Mouse (Mus musculus): ENCODE measurements at regions not wholly inside any gene's neighbourhood (a gene's known extent, or its start where the extent isn't known, plus 50 kb on each side); places are given as distances from the start of the nearest gene placed in this dataset.

- H3K4me1 ChIP-seq (ENCODE audit: control insufficient read depth, insufficient read depth, low read length): no peaks in the 10 kb centered on the region
- H3K9me3 ChIP-seq (ENCODE audit: control insufficient read depth, low read length): no peaks in the 10 kb centered on the region
- ATAC-seq (ENCODE audit: insufficient number of reproducible peaks, low FRiP score, low TSS enrichment, low read depth) (no peak), DNase-seq (ENCODE audit: low spot score) (no peak)
- no peak overlapping the region for H3K4me2 ChIP-seq (ENCODE audit: low read depth, severe bottlenecking)
- H3K36me3 ChIP-seq (ENCODE audit: control insufficient read depth, insufficient read depth, low read length): no peaks in the 10 kb centered on the region
- no peak overlapping the region for H3K27ac ChIP-seq (replicated peaks; ENCODE audit: low read depth, low read length)
- WGBS: 56% methylated on average over 9 of the region's 9 CpGs
- no peak overlapping the region for H3K4me3 ChIP-seq (ENCODE audit: low read depth, low read length)
- no peaks in the 10 kb centered on the region for H3K27me3 ChIP-seq (ENCODE audit: control insufficient read depth, insufficient read depth, low read length)
- H3K9ac ChIP-seq (ENCODE audit: low read length): no peak overlapping the region
Measured at GRCm38 (mm10) chr10:6020944-6021684, 98.9 kb upstream of the Rgs17 start.

GRCm38 (mm10) chr10:6013743-6014142 lies 91.5 kb upstream of the Rgs17 start:
- Histone ChIP-seq H3K9ac (ENCODE audit: low read length) (no peak overlapping the region), H3K4me1 (ENCODE audit: control insufficient read depth, insufficient read depth, low read length) (no peaks in the 10 kb centered on the region), H3K4me3 (ENCODE audit: low read depth, low read length) (no peak overlapping the region), H3K9me3 (ENCODE audit: control insufficient read depth, low read length) (no peaks in the 10 kb centered on the region), H3K36me3 (ENCODE audit: control insufficient read depth, insufficient read depth, low read length) (no peaks in the 10 kb centered on the region), H3K27me3 (ENCODE audit: control insufficient read depth, insufficient read depth, low read length) (no peaks in the 10 kb centered on the region), H3K27ac (replicated peaks; ENCODE audit: low read depth, low read length) (no peak overlapping the region), H3K4me2 (ENCODE audit: low read depth, severe bottlenecking) (no peak overlapping the region)
- WGBS: 72% methylated on average over 4 of the region's 4 CpGs
- ATAC-seq (ENCODE audit: insufficient number of reproducible peaks, low FRiP score, low TSS enrichment, low read depth): no peak
- DNase-seq (ENCODE audit: low spot score): no peak

DNA sequence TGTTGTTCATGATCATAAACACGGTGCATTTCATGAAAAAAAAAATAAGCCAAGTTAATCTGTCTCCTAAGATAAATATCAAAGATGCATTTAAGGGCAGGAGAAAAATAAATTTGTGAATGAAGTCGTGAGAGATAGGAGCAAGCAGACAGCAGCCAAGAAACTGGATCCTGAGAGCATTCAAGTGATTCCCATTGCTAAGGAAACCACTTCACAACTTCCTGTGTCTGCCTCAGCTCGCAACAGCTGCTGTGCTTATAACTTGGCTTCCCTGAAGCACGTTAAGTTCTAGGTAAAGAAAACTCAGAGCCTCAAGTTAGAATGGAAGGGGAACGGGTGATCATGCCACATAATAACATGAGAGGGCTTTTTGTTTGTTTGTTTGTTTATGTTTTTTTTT lies 89.3 kb upstream of the Rgs17 start:
- Histone ChIP-seq H3K36me3 (ENCODE audit: control insufficient read depth, insufficient read depth, low read length) (no peaks in the 10 kb centered on the region), H3K27ac (replicated peaks; ENCODE audit: low read depth, low read length) (no peak overlapping the region), H3K9me3 (ENCODE audit: control insufficient read depth, low read length) (no peaks in the 10 kb centered on the region), H3K27me3 (ENCODE audit: control insufficient read depth, insufficient read depth, low read length) (no peaks in the 10 kb centered on the region), H3K4me3 (ENCODE audit: low read depth, low read length) (no peak overlapping the region), H3K4me2 (ENCODE audit: low read depth, severe bottlenecking) (no peak overlapping the region), H3K9ac (ENCODE audit: low read length) (no peak overlapping the region), H3K4me1 (ENCODE audit: control insufficient read depth, insufficient read depth, low read length) (no peaks in the 10 kb centered on the region)
- no peak for DNase-seq (ENCODE audit: low spot score)
- ATAC-seq (ENCODE audit: insufficient number of reproducible peaks, low FRiP score, low TSS enrichment, low read depth): no peak
- 71% methylated on average over 5 of the region's 5 CpGs for WGBS

- no peaks in the 10 kb centered on the region for H3K9me3 ChIP-seq (ENCODE audit: control insufficient read depth, low read length)
- ATAC-seq (ENCODE audit: insufficient number of reproducible peaks, low FRiP score, low TSS enrichment, low read depth): no peak
- no peaks in the 10 kb centered on the region for H3K4me1 ChIP-seq (ENCODE audit: control insufficient read depth, insufficient read depth, low read length)
- no peak for DNase-seq (ENCODE audit: low spot score)
- no peaks in the 10 kb centered on the region for H3K27me3 ChIP-seq (ENCODE audit: control insufficient read depth, insufficient read depth, low read length)
- no peak overlapping the region for H3K4me3 ChIP-seq (ENCODE audit: low read depth, low read length)
- no peaks in the 10 kb centered on the region for H3K36me3 ChIP-seq (ENCODE audit: control insufficient read depth, insufficient read depth, low read length)
- H3K9ac ChIP-seq (ENCODE audit: low read length): no peak overlapping the region
- no peak overlapping the region for H3K27ac ChIP-seq (replicated peaks; ENCODE audit: low read depth, low read length)
- WGBS: 70% methylated on average over 5 of the region's 5 CpGs
- no peak overlapping the region for H3K4me2 ChIP-seq (ENCODE audit: low read depth, severe bottlenecking)
Measured at GRCm38 (mm10) chr10:6011029-6011428, 88.8 kb upstream of the Rgs17 start.

DNA sequence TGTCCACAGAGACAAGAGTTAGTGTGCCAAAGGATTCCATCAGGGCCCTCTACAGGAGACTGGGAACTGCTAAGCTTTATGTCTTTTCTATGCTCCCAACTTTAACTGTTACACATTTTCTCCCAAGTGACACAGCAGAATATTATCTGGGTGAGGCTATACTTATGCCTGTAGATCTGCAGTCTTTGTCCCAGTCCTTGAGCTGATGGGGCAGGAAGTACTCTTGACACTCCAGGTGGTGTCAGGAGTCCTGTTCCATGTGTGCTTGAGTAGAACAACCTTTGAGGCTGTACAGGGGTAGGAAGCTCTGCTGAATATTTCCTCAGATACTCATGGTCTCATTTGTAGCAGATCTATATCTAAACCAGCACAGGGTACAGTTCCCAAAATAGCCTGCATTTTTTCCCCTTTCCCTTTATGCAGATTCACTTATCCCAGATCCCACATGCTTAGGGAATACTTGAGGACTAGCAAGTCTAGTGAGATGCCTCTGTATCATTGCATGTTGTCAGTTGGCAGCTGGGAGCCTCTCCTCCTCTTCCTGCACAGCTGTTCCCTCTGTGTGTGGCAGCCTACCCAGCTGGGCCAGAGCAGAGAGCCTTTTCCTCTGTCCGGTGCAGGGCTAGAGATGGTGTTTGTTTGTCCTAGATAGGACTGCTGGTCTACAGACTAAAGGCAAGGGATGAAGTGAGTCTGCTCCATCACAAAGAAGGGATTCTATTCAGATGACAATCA lies 85.2 kb upstream of the Rgs17 start:
- Histone ChIP-seq H3K36me3 (ENCODE audit: control insufficient read depth, insufficient read depth, low read length) (no peaks in the 10 kb centered on the region), H3K9me3 (ENCODE audit: control insufficient read depth, low read length) (no peaks in the 10 kb centered on the region), H3K9ac (ENCODE audit: low read length) (no peak overlapping the region), H3K27ac (replicated peaks; ENCODE audit: low read depth, low read length) (no peak overlapping the region), H3K27me3 (ENCODE audit: control insufficient read depth, insufficient read depth, low read length) (no peaks in the 10 kb centered on the region), H3K4me1 (ENCODE audit: control insufficient read depth, insufficient read depth, low read length) (no peaks in the 10 kb centered on the region), H3K4me3 (ENCODE audit: low read depth, low read length) (no peak overlapping the region), H3K4me2 (ENCODE audit: low read depth, severe bottlenecking) (no peak overlapping the region)
- no peak for DNase-seq (ENCODE audit: low spot score)
- ATAC-seq (ENCODE audit: insufficient number of reproducible peaks, low FRiP score, low TSS enrichment, low read depth): no peak
- WGBS: 70% methylated on average over 1 of the region's 1 CpGs

- Histone ChIP-seq H3K36me3 (ENCODE audit: control insufficient read depth, insufficient read depth, low read length) (no peaks in the 10 kb centered on the region), H3K4me2 (ENCODE audit: low read depth, severe bottlenecking) (no peak overlapping the region), H3K4me1 (ENCODE audit: control insufficient read depth, insufficient read depth, low read length) (no peaks in the 10 kb centered on the region), H3K9me3 (ENCODE audit: control insufficient read depth, low read length) (no peaks in the 10 kb centered on the region), H3K4me3 (ENCODE audit: low read depth, low read length) (no peak overlapping the region), H3K9ac (ENCODE audit: low read length) (no peak overlapping the region), H3K27ac (replicated peaks; ENCODE audit: low read depth, low read length) (no peak overlapping the region), H3K27me3 (ENCODE audit: control insufficient read depth, insufficient read depth, low read length) (no peaks in the 10 kb centered on the region)
- DNase-seq (ENCODE audit: low spot score): no peak
- no peak for ATAC-seq (ENCODE audit: insufficient number of reproducible peaks, low FRiP score, low TSS enrichment, low read depth)
- 91% methylated on average over 1 of the region's 1 CpGs for WGBS
Measured at GRCm38 (mm10) chr10:5981433-5981832, 59.2 kb upstream of the Rgs17 start.

GRCm38 (mm10) chr10:5978534-5978933 lies 56.3 kb upstream of the Rgs17 start:
- H3K4me3 ChIP-seq (ENCODE audit: low read depth, low read length): no peak overlapping the region
- no peaks in the 10 kb centered on the region for H3K9me3 ChIP-seq (ENCODE audit: control insufficient read depth, low read length)
- no peak overlapping the region for H3K27ac ChIP-seq (replicated peaks; ENCODE audit: low read depth, low read length)
- no peak overlapping the region for H3K9ac ChIP-seq (ENCODE audit: low read length)
- WGBS: 46% methylated on average over 1 of the region's 1 CpGs
- no peak overlapping the region for H3K4me2 ChIP-seq (ENCODE audit: low read depth, severe bottlenecking)
- ATAC-seq (ENCODE audit: insufficient number of reproducible peaks, low FRiP score, low TSS enrichment, low read depth) (no peak), DNase-seq (ENCODE audit: low spot score) (no peak)
- H3K4me1 ChIP-seq (ENCODE audit: control insufficient read depth, insufficient read depth, low read length): no peaks in the 10 kb centered on the region
- no peaks in the 10 kb centered on the region for H3K27me3 ChIP-seq (ENCODE audit: control insufficient read depth, insufficient read depth, low read length)
- no peaks in the 10 kb centered on the region for H3K36me3 ChIP-seq (ENCODE audit: control insufficient read depth, insufficient read depth, low read length)
